21 mouse cellular contexts compared by ENCODE assay signal in genomic region chr6:128594651-128595050, GRCm38 (mm10). TPM values are rescaled to one million over a fixed set of nuclear protein-coding genes. Genes with fewer than 3 reads are reported as not detected.
DNase-seq lines count a peak whose midpoint lies in the region.
"Had no signal": no experiment of that assay in that cellular context is flagged by ENCODE, and none has a peak within 500 bp of the region (broad histone marks: within the 10 kb centered on the region; RNA-seq: fewer than 3 reads in every experiment).

No protein-coding gene starts in this region.

- peak; percentile 3 to 11 for DNase-seq in gastrocnemius, adult 8-10 months (ENCODE audit: low spot score in 2 of 2)
- no peak for DNase-seq in gastrocnemius, postnatal 4 days (ENCODE audit: low spot score in 2 of 2)
- DNase-seq in 3T3-L1 (ENCODE audit: low read depth, low spot score) = peak; percentile 41
- peak; percentile 73 for DNase-seq in Muller cell, postnatal 12 days (ENCODE audit: inconsistent ontology term)
- DNase-seq in brain, adult 2 months (ENCODE audit: low read depth, low spot score) = peak; percentile 16
- DNase-seq in kidney, adult 9 months = no peak
- DNase-seq in kidney, adult 11 months = no peak
- DNase-seq: cerebellum, adult 11-12 months; cerebellum, postnatal 10 days; heart, adult 18-20 months; heart, postnatal 10 days; lung, postnatal 4 days; midbrain, embryonic 14.5 days; retina, postnatal 1 day; right cerebral cortex, postnatal 25 days; thymus, postnatal 25 days had no signal

RNA-seq across cellular contexts. Expression of gene A2ml1, which starts 13.2 kb away (rescaled TPM):
- not detected for total RNA-seq in gastrocnemius, adult 8-10 months (2022)
- total RNA-seq in gastrocnemius, postnatal 4 days (2021) = not detected
- total RNA-seq: heart, postnatal 10 days; megakaryocyte-erythroid progenitor cell, adult 5-6 weeks had no signal

RNA-seq across cellular contexts. Expression of gene Klrb1a, which starts 28.7 kb away (rescaled TPM):
- total RNA-seq in gastrocnemius, adult 8-10 months (2022) = not detected
- total RNA-seq in gastrocnemius, postnatal 4 days (2021) = not detected
- total RNA-seq: heart, adult 18-20 months; heart, postnatal 10 days; hindbrain, postnatal 0 days; layer of hippocampus, postnatal 25 days; left cerebral cortex, postnatal 10 days; liver, adult 2 months had no signal

Comparison
In these comparisons a context has a peak if more than half of its experiments do, and no peak if none do; other contexts are left out.
1. DNase-seq: peak in gastrocnemius, adult 8-10 months (2 of 2), 3T3-L1 (single experiment), Muller cell, postnatal 12 days (single experiment) and brain, adult 2 months (single experiment); none in gastrocnemius, postnatal 4 days (0 of 2), kidney, adult 9 months (single experiment) and kidney, adult 11 months (single experiment).